Mouse (Mus musculus) liver, embryonic 13.5 days (tissue): ENCODE results near the gene Hist1h2ab. TPM values are rescaled to one million over a fixed set of nuclear protein-coding genes. Genes with fewer than 3 reads are reported as not detected.
"Not testable (repeated sequence)": the region's sequence is repeated elsewhere in the genome, so short reads cannot be mapped to it uniquely, and the experiment has no call there.

ENCODE experiments used
- ATAC-seq: fragments of 200-750 bp; cut with Nextera tagmentation; 2 replicates; pipeline ENCODE4 v1.8.0; 2017; ENCODE audit warnings: low read depth, mild to moderate bottlenecking, moderate number of reproducible peaks, moderate library complexity
- DNase-seq: peaks from one replicate; pipeline ENCODE4 v3.0.0; 2022
- H3K27ac ChIP-seq: fragments of 300-500 bp; sonication (generic); 2 replicates; pipeline ENCODE4 v1.5.1; 2015; ENCODE audit warnings: moderate library complexity, mild to moderate bottlenecking, inconsistent platforms
- H3K27me3 ChIP-seq: fragments of 300-500 bp; sonication (generic); 2 replicates; pipeline ENCODE4 v1.6.1; 2015; ENCODE audit warnings: mild to moderate bottlenecking, inconsistent platforms
- H3K36me3 ChIP-seq: fragments of 300-500 bp; sonication (generic); 2 replicates; pipeline ENCODE4 v1.6.1; 2015; ENCODE audit warnings: mild to moderate bottlenecking, inconsistent platforms
- H3K4me1 ChIP-seq: fragments of 300-500 bp; sonication (generic); replicated peaks from 2 replicates; pipeline ENCODE4 v1.6.1; 2015; ENCODE audit warnings: inconsistent platforms
- H3K4me2 ChIP-seq: fragments of 300-500 bp; sonication (generic); 2 replicates; pipeline ENCODE4 v1.6.1; 2015; ENCODE audit warnings: inconsistent platforms, mild to moderate bottlenecking, moderate library complexity
- H3K4me3 ChIP-seq: fragments of 300-500 bp; sonication (generic); replicated peaks from 2 replicates; pipeline ENCODE4 v1.5.1; 2015; ENCODE audit warnings: mild to moderate bottlenecking, inconsistent platforms
- H3K9ac ChIP-seq: fragments of 300-500 bp; sonication (generic); 2 replicates; pipeline ENCODE4 v1.6.1; 2015; ENCODE audit warnings: mild to moderate bottlenecking, inconsistent platforms
- H3K9me3 ChIP-seq: fragments of 300-500 bp; sonication (generic); replicated peaks from 2 replicates; pipeline ENCODE4 v1.6.1; 2016; ENCODE audit warnings: inconsistent platforms
- WGBS: fragments of 180-500 bp; shearing (Covaris S2); methylation state at CpG from one replicate; pipeline ENCODE4 v1.1.7; 2015; ENCODE audit not compliant: insufficient replicate concordance; 5-methylcytosine and 5-hydroxymethylcytosine counted together
- polyA plus RNA-seq: library from polyadenylated mRNA; unstranded; fragments of >200 nt; fragmentation: Nextera tagmentation; extraction: Ambion mirVana; gene quantifications from 2 replicates; pipeline ENCODE4 v1.2.1, GENCODE M21; 2015

The Hist1h2ab gene
- polyA plus RNA-seq, 1 experiment from 2014 or later = 76.2 TPM

DNA sequence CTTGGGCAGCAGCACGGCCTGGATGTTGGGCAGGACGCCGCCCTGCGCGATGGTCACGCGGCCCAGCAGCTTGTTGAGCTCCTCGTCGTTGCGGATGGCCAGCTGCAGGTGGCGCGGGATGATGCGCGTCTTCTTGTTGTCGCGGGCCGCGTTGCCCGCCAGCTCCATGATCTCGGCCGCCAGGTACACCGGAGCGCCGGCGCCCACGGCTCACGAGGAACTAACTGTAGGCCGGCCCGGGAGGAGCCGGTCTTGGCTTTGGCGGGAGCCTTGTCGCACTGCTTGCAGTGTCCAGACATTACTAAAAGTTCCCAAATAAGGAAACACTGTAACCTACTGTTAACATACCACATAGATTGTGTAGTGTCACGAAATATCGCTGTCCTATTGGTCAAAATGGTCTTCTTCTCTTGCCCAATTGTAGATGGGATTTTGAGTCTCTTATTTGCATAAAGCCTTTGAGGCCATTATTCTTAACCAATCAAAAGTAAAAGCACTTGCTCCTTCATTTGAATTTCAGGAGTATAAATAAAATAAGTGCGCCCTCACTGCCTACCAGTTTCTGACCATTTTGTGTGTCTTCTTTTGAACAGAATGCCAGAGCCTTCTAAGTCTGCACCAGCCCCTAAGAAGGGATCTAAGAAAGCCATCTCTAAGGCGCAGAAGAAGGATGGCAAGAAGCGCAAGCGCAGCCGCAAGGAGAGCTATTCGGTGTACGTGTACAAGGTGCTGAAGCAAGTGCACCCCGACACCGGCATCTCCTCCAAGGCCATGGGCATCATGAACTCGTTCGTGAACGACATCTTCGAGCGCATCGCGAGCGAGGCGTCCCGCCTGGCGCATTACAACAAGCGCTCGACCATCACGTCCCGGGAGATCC is 4.5 kb upstream of the Hist1h2ab start, which contains the start of gene Hist1h2bb:
Gene Hist1h2bb (plus strand): TSS at position 534 of the 880 bp plus-strand sequence.
- peaks cover 58% of the 10 kb centered on the region for H3K4me1 ChIP-seq
- peak; percentile 77 for ATAC-seq
- under 1% methylated on average over 45 of the region's 58 CpGs for WGBS

DNA sequence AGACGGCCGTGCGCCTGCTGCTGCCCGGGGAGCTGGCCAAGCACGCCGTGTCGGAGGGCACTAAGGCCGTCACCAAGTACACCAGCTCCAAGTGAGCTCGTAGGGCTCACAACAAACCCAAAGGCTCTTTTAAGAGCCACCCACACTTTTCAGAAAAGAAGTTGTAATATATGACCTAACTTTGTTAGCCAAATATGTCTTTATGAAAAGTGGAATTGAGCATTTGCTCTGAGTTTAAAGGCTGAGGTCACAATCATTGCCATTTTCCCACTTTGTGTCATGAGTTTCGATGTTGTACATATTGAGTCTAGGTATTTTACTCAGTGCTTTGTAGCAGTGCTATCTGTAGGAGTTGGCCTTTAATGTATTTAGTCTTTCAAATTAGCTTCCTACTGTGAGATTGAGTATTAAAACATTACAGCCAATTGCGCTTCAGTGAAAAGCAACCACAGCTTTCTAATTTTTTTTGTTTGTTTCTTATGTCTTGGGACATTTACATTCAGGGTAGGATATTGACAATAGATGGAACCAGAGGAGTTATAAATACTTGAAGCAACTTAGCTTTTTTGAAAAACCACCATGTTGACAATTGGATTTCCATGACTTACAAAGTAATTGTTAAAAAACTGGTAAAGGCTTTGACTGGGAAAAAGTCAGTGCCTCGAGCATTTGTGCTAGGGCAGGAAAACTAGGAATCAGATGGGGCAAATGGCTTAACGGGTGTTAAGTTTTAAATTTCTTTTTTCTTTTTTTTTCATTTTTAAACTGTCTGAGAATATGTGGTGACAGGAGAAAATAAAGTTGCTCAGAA is 3.6 kb upstream of the Hist1h2ab start:
- peak overlapping the region; percentile 99 for H3K27ac ChIP-seq
- H3K4me3 ChIP-seq = peak overlapping the region; percentile 59
- DNase-seq = peak; percentile 66
- 4% methylated on average over 13 of the region's 13 CpGs for WGBS
- peak overlapping the region; percentile 77 for H3K9ac ChIP-seq
- H3K27me3 ChIP-seq = no peaks in the 10 kb centered on the region
- no peaks in the 10 kb centered on the region for H3K9me3 ChIP-seq
- peak; percentile 21 for ATAC-seq
- H3K36me3 ChIP-seq = no peaks in the 10 kb centered on the region
- H3K4me2 ChIP-seq = peak overlapping the region; percentile 67
- peaks cover 50% of the 10 kb centered on the region for H3K4me1 ChIP-seq

More for the DNA sequence above, 4.5 kb upstream of the Hist1h2ab start, which contains the start of gene Hist1h2bb:
- peak within 1 kb of the TSS; percentile 77 for H3K9ac ChIP-seq
- H3K27ac ChIP-seq = peak within 1 kb of the TSS; percentile 99
- peak; percentile 89 for DNase-seq
- H3K4me3 ChIP-seq = peak within 1 kb of the TSS; percentile 59
- not testable (repeated sequence) for H3K9me3 ChIP-seq, H3K36me3 ChIP-seq, H3K27me3 ChIP-seq
- peak within 1 kb of the TSS; percentile 67 for H3K4me2 ChIP-seq

DNA sequence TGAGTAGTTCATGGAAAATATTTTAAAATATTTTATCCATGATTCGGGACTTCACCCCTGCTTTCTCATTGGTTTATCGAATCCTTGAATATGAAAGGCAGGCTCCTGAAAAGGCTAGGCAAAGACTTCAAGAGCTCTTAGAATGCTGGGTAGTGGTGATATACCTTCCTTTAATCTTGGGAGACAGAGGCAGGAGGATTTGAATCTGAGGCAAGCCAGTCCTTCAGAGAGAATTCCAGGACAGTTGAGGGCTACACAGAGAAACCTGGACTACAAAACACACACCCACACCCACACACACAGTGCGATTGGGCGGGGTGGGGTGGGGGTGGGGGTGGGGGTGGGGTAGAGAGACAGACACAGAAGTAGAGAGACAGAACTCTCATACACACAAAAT is 3.0 kb upstream of the Hist1h2ab start:
- H3K9me3 ChIP-seq = no peaks in the 10 kb centered on the region
- DNase-seq = no peak
- H3K9ac ChIP-seq = peak overlapping the region; percentile 77
- ATAC-seq = no peak
- no peaks in the 10 kb centered on the region for H3K36me3 ChIP-seq
- H3K27ac ChIP-seq = peak overlapping the region; percentile 99
- WGBS = 8% methylated on average over 4 of the region's 4 CpGs
- H3K4me1 ChIP-seq = peaks cover 50% of the 10 kb centered on the region
- no peaks in the 10 kb centered on the region for H3K27me3 ChIP-seq
- H3K4me2 ChIP-seq = peak overlapping the region; percentile 67
- H3K4me3 ChIP-seq = peak overlapping the region; percentile 59

DNA sequence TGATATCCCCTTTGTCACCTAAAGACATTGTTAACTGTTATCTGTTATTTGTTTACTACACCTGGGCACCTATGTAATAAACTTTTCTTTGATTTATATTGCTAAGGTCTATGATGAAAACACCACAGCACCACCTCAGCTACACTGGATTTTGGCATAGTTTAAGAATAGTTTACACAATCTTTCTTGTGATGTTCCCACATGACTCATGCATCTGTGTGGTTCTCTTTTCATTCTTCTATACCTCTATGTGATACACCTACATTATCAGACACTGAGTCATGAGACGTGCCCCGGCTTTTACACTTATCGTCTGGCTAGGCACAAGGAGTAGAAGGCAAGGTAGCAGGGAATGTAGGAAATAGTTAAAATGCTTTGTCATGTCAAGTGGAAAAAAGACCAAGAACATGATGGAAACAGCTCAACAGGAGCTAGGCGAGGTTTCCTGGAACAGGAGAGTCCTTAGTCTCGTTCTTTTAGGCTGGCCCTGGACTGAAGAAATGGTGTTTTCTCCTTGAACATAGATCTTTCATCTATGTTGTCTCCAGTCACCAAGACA is 1.3 kb upstream of the Hist1h2ab start:
- Histone ChIP-seq H3K4me2 (no peak overlapping the region), H3K27me3 (no peaks in the 10 kb centered on the region), H3K27ac (peak overlapping the region; percentile 99), H3K36me3 (no peaks in the 10 kb centered on the region), H3K9me3 (no peaks in the 10 kb centered on the region), H3K9ac (peak overlapping the region; percentile 50), H3K4me1 (peaks cover 47% of the 10 kb centered on the region), H3K4me3 (no peak overlapping the region)
- WGBS = 82% methylated on average over 5 of the region's 5 CpGs
- DNase-seq = no peak
- no peak for ATAC-seq

DNA sequence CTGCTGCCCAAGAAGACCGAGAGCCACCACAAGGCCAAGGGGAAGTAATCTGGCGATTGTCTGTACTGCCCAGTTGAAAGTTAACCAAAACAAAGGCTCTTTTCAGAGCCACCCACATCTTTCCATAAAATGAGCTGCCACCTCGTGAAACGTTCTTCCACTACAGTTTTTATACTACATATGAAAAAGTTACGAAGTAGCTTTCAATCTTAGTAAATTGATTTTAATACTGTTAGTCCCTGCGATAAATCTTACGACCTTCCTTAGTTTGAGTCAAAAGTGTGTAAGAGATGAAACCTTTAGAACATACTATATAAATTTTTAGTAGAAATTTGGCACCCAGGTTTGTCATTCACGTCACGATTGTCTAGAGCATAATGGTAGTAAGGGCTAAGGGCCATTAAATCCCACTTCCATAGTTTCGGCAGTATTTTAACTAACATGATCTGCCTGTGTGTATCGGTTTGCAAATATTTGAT is 591 bp downstream of the Hist1h2ab start:
- Histone ChIP-seq H3K27ac (peak overlapping the region; percentile 99), H3K9ac (peak overlapping the region; percentile 80), H3K4me1 (peaks cover 60% of the 10 kb centered on the region), H3K4me2 (peak overlapping the region; percentile 63), H3K36me3 (no peaks in the 10 kb centered on the region), H3K4me3 (peak overlapping the region; percentile 53), H3K27me3 (no peaks in the 10 kb centered on the region), H3K9me3 (no peaks in the 10 kb centered on the region)
- under 1% methylated on average over 11 of the region's 11 CpGs for WGBS
- ATAC-seq (peak; percentile 5; the same call in 1 of the 2 replicates), DNase-seq (peak; percentile 50)

DNA sequence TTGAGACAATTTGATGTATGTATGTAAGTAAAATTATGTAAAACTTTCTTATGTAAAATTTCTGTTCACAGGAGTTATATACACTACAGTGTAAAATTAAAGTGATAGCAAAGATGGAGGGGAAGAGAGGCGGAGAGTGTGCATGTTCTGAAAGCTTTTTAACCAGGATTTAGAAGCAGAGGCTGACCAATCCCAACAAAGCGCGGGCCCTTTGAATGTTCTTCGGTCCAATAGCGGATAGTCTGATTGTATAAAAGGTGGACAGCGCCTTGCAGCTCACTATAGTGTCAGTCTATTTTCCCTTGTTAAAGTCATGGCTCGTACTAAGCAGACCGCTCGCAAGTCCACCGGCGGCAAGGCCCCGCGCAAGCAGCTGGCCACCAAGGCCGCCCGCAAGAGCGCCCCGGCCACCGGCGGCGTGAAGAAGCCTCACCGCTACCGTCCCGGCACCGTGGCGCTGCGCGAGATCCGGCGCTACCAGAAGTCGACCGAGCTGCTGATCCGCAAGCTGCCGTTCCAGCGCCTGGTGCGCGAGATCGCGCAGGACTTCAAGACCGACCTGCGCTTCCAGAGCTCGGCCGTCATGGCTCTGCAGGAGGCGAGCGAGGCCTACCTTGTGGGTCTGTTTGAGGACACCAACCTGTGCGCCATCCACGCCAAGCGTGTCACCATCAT is 1.3 kb downstream of the Hist1h2ab start, which contains the start of gene Hist1h3b:
Gene Hist1h3b (plus strand): TSS at position 201 of the 675 bp plus-strand sequence.
- Histone ChIP-seq H3K4me3 (peak within 1 kb of the TSS; percentile 56), H3K27ac (peak within 1 kb of the TSS; percentile 99), H3K9ac (peak within 1 kb of the TSS; percentile 85), H3K4me1 (peaks cover 57% of the 10 kb centered on the region), H3K4me2 (peak within 1 kb of the TSS; percentile 70)
- peak; percentile 89 for DNase-seq
- peak; percentile 79 for ATAC-seq
- H3K27me3 ChIP-seq, H3K9me3 ChIP-seq, H3K36me3 ChIP-seq: not testable (repeated sequence)
- WGBS = under 1% methylated on average over 20 of the region's 47 CpGs

DNA sequence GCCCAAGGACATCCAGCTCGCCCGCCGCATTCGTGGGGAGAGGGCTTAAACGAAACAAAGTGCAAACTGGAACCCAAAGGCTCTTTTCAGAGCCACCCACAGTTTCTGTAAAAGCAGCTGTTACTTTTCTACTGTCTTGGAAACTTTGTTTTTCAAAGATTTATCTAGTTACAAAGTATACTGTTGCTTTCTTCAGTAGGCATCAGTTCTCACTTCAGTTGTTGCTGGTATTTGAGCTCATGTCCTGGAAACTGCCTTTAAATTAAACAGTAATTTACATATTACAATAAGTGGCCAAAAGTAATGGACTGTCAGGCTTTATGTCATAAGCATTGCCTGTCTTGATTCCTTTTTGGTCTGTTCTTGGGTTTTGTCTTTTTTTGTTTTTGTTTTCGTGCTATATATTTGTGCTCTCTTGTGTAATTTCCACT is 1.8 kb downstream of the Hist1h2ab start:
- 3% methylated on average over 6 of the region's 6 CpGs for WGBS
- Histone ChIP-seq H3K4me1 (peaks cover 56% of the 10 kb centered on the region), H3K27ac (peak overlapping the region; percentile 97), H3K36me3 (no peaks in the 10 kb centered on the region), H3K4me2 (peak overlapping the region; percentile 70), H3K9ac (peak overlapping the region; percentile 85), H3K4me3 (peak overlapping the region; percentile 56), H3K27me3 (no peaks in the 10 kb centered on the region), H3K9me3 (no peaks in the 10 kb centered on the region)
- DNase-seq (no peak), ATAC-seq (no peak)

DNA sequence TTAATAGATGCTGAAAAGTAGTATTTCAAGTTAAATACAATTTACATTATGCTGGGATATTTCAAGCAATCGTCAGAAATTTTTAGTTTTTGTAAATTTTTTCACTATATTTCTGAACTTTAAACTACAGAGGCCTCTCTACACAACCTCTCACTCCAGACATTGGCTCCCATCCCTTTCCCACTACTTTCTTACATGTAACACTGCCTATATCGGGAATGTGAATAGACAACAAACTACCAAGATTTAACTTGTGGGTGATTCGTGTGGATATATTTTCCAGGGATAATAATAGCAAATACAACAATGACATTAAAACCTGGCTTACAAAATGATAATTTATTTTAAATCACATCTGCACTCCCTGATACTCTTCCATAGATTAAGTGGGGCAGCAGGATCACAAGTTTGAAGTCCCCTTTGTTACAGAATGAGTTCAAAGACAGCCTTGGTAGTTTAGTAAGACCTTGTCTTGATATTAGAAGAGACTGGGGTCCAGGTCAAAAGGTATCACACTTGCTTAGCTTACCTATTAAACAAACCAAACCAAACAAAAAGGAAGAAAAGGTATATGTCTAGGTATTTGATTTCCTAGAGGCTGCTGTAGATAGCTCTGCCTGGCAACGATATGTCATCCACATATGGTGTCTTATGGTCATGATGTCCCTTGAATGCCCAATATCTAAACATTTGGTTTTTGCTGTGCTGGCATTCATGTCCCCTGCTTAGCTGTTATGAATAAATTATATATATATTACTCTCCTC is 2.6 kb downstream of the Hist1h2ab start:
- Histone ChIP-seq H3K36me3 (no peaks in the 10 kb centered on the region), H3K27ac (peak overlapping the region; percentile 97), H3K27me3 (no peaks in the 10 kb centered on the region), H3K9me3 (no peaks in the 10 kb centered on the region), H3K9ac (peak overlapping the region; percentile 85), H3K4me1 (peaks cover 55% of the 10 kb centered on the region), H3K4me3 (peak overlapping the region; percentile 56), H3K4me2 (peak overlapping the region; percentile 70)
- WGBS = 52% methylated on average over 4 of the region's 4 CpGs
- DNase-seq = no peak
- ATAC-seq = no peak

DNA sequence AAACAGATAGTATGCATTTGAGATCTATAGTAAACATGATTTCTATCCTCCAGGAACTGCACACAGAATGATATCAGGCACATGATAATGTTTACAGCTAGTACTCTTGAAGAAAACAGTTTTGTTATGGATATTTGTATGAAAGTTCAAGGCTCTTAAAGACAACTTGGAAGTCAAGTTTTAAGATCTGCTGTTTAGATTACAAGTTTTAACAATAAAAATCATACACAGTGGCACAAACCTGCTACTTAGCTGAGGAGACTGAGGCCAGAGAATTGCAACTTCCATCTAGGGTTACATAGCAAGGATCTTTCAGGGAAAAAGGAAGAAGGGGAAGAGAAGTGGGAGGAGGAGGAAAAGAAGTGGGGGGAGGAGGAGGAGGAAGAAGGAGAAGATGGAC is 4.1 kb downstream of the Hist1h2ab start:
- Histone ChIP-seq H3K4me1 (peaks cover 59% of the 10 kb centered on the region), H3K27ac (peak overlapping the region; percentile 88), H3K4me2 (no peak overlapping the region), H3K9me3 (no peaks in the 10 kb centered on the region), H3K36me3 (no peaks in the 10 kb centered on the region), H3K4me3 (no peak overlapping the region), H3K27me3 (no peaks in the 10 kb centered on the region), H3K9ac (peak overlapping the region; percentile 40)
- ATAC-seq (no peak), DNase-seq (no peak)

DNA sequence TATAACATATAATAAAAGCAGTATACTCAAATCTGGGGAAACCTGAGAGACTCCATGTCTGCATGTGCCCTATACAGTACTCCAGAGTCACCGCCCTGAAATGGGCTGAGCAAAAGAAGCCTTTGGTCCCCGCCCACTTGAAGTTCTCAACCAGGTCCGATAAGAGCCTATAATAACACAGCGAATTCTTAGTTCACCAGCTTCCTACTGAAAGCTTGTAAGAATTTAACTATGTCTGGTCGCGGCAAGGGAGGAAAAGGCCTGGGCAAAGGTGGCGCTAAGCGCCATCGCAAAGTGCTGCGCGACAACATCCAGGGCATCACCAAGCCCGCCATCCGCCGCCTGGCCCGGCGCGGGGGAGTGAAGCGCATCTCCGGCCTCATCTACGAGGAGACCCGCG is 5.9 kb downstream of the Hist1h2ab start, which contains the start of gene Hist1h4b:
Gene Hist1h4b (plus strand): TSS at position 224 of the 400 bp plus-strand sequence.
- peak; percentile 69 for ATAC-seq
- peaks cover 64% of the 10 kb centered on the region for H3K4me1 ChIP-seq
- H3K36me3 ChIP-seq = no peaks in the 10 kb centered on the region
- 1% methylated on average over 17 of the region's 22 CpGs for WGBS
- peak within 1 kb of the TSS; percentile 98 for H3K27ac ChIP-seq
- H3K4me2 ChIP-seq = peak within 1 kb of the TSS; percentile 72
- no peaks in the 10 kb centered on the region for H3K9me3 ChIP-seq
- peak within 1 kb of the TSS; percentile 78 for H3K9ac ChIP-seq
- peak; percentile 92 for DNase-seq
- H3K4me3 ChIP-seq = peak within 1 kb of the TSS; percentile 52
- H3K27me3 ChIP-seq = no peaks in the 10 kb centered on the region
